Mouse (Mus musculus) spleen, adult 2 months (tissue): ENCODE measurements around the gene Ceacam10.

Source experiments
- CTCF ChIP-seq: fragments of 200-500 bp; IDR thresholded peaks from 2 replicates; pipeline ENCODE4 v1.5.1; 2011; ENCODE audit warnings: mild to moderate bottlenecking, inconsistent platforms; ENCODE audit not compliant: insufficient read depth, insufficient read length, insufficient replicate concordance; ENCODE audit errors: extremely low read depth
- POLR2A ChIP-seq: fragments of 200-500 bp; IDR thresholded peaks from 2 replicates; pipeline ENCODE4 v1.6.1; 2011; ENCODE audit warnings: low read depth, low read length, inconsistent platforms

GRCm38 (mm10) chr7:24817502-24817901, 40.5 kb downstream of the Ceacam10 start:
- TF ChIP-seq CTCF (peak; percentile 91; the same call in 1 of the 2 replicates), POLR2A (no peak)
